Mouse (Mus musculus) hindbrain, postnatal 0 days (tissue): ENCODE measurements around the gene Kcnq1. TPM values are rescaled to one million over a fixed set of nuclear protein-coding genes. Genes with fewer than 3 reads are reported as not detected.

Experiments
- ATAC-seq: fragments of 200-750 bp; cut with Nextera tagmentation; 2 replicates; pipeline ENCODE4 v1.8.0; 2017; ENCODE audit warnings: mild to moderate bottlenecking, moderate TSS enrichment, moderate library complexity
- DNase-seq: peaks from one replicate; pipeline ENCODE4 v3.0.0-alpha.2; 2015; ENCODE audit warnings: low spot score
- H3K27ac ChIP-seq: fragments of 300-500 bp; sonication (generic); 2 replicates; pipeline ENCODE4 v1.5.1; 2014; ENCODE audit warnings: mild to moderate bottlenecking
- H3K27me3 ChIP-seq: fragments of 300-500 bp; sonication (generic); 2 replicates; pipeline ENCODE4 v1.6.1; 2014; ENCODE audit warnings: low read length, mixed read lengths; ENCODE audit not compliant: insufficient read depth
- H3K36me3 ChIP-seq: fragments of 300-500 bp; sonication (generic); 2 replicates; pipeline ENCODE4 v1.6.1; 2014; ENCODE audit warnings: low read length, mixed read lengths; ENCODE audit not compliant: insufficient read depth
- H3K4me1 ChIP-seq: fragments of 300-500 bp; sonication (generic); 2 replicates; pipeline ENCODE4 v1.6.1; 2014; ENCODE audit warnings: antibody characterized with exemption, low read length, mixed read lengths; ENCODE audit not compliant: insufficient read depth
- H3K4me2 ChIP-seq: fragments of 300-500 bp; sonication (generic); 2 replicates; pipeline ENCODE4 v1.6.1; 2014; ENCODE audit warnings: low read depth, mild to moderate bottlenecking, low read length, moderate library complexity, mixed read lengths
- H3K4me3 ChIP-seq: fragments of 300-500 bp; sonication (generic); 2 replicates; pipeline ENCODE4 v1.5.1; 2014; ENCODE audit warnings: low read length
- H3K9ac ChIP-seq: fragments of 300-500 bp; sonication (generic); replicated peaks from 2 replicates; pipeline ENCODE4 v1.6.1; 2014; ENCODE audit warnings: mild to moderate bottlenecking, low read length, moderate library complexity, mixed read lengths
- H3K9me3 ChIP-seq: fragments of 300-500 bp; sonication (generic); 2 replicates; pipeline ENCODE4 v1.6.1; 2016; ENCODE audit warnings: low read length, mixed read lengths
- CTCF ChIP-seq: IDR thresholded peaks from 2 replicates; pipeline ENCODE4 v1.5.1; 2016; ENCODE audit warnings: antibody characterized with exemption, control low read depth, low read depth
- WGBS: fragments of 180-500 bp; shearing (Covaris S2); extraction: QIAGEN DNeasy Blood & Tissue Kit; methylation state at CpG from one replicate; pipeline ENCODE4 v1.1.7; 2014; 5-methylcytosine and 5-hydroxymethylcytosine counted together
- polyA plus RNA-seq: library from polyadenylated mRNA; unstranded; fragments of >200 nt; fragmentation: Nextera tagmentation; extraction: Ambion mirVana; gene quantifications from 2 replicates; pipeline ENCODE4 v1.2.1, GENCODE M21; 2015
- total RNA-seq: library from RNA; depleted of rRNA; stranded (reverse); fragments of >200 nt; gene quantifications from 2 replicates; pipeline ENCODE4 v1.2.3, GENCODE M21; 2014

The Kcnq1 gene
- total and polyA plus RNA-seq, 2 experiments from 2014 or later, result 1.4 to 1.9 TPM

DNA sequence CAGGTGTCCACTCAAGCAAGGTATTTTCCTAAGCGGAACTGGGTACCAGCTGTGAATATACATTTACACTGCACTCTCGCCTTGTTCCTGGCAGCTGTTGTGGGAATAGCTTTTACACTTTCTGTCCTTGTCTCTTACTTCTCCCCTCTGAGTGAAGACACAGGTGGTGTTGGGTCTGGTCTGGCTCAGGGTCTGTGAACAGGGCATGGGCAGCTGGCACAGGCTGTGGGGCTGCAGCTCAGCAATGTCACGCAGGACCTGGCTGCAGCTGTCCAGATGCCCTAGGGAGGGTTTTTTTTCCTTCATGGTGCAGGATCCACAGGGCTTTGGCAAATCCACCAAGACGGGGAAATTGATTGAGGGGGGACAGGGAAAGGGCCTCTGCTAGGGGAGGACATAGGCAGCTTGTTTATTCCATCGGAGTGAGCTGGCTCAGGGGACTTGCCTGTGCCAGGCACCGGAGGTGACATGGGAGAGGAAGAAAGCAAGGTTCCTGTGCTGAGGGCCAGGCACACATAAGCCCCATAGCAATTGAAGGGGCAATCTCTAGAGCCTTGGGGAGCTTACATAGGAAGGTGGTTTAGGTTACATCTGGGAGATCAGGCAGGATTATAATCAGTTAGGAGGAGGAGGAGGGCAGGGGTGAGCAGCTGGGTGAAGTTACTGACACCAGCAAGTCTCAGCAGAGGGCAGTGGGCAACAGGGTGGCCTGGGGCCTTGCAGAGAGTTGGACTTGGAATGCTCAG is 147.1 kb downstream of the Kcnq1 start:
- ATAC-seq, result no peak
- H3K9ac ChIP-seq, result no peak overlapping the region
- WGBS, result 70% methylated on average over 6 of the region's 6 CpGs
- no peak overlapping the region for H3K4me2 ChIP-seq
- DNase-seq, result no peak
- H3K36me3 ChIP-seq, result no peaks in the 10 kb centered on the region
- H3K4me3 ChIP-seq, result no peak overlapping the region
- H3K27ac ChIP-seq, result no peak overlapping the region
- no peaks in the 10 kb centered on the region for H3K4me1 ChIP-seq
- TF ChIP-seq CTCF, result no peak
- peaks cover 12% of the 10 kb centered on the region; the same call in 1 of the 2 replicates for H3K9me3 ChIP-seq
- H3K27me3 ChIP-seq, result no peaks in the 10 kb centered on the region

DNA sequence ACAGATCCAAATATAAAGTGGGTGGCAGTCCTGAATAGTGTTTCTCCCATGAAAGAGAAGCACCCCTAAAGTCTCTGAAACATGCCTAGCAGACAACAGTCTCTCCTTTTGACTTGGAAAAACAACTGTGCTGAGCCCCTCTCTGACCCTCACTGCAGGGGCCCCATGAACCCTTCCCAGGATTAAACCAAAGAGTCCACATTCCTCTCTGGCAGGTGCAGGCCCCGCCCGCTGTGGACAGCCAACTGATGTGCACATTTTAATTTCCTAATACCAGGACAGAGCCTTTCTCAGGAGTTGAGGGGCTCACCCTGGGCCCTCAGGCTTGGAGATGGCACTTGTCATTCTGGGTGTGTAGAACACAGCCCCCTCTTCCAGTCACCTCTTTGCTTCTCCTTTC is 148.7 kb downstream of the Kcnq1 start:
- no peak overlapping the region for H3K4me3 ChIP-seq
- no peak overlapping the region for H3K4me2 ChIP-seq
- 95% methylated on average over 2 of the region's 2 CpGs for WGBS
- ATAC-seq (no peak), DNase-seq (no peak)
- no peak overlapping the region for H3K9ac ChIP-seq
- no peaks in the 10 kb centered on the region for H3K4me1 ChIP-seq
- no peak for TF ChIP-seq CTCF
- no peak overlapping the region for H3K27ac ChIP-seq
- no peaks in the 10 kb centered on the region for H3K36me3 ChIP-seq
- H3K9me3 ChIP-seq, result peaks cover 12% of the 10 kb centered on the region; the same call in 1 of the 2 replicates
- H3K27me3 ChIP-seq, result no peaks in the 10 kb centered on the region

DNA sequence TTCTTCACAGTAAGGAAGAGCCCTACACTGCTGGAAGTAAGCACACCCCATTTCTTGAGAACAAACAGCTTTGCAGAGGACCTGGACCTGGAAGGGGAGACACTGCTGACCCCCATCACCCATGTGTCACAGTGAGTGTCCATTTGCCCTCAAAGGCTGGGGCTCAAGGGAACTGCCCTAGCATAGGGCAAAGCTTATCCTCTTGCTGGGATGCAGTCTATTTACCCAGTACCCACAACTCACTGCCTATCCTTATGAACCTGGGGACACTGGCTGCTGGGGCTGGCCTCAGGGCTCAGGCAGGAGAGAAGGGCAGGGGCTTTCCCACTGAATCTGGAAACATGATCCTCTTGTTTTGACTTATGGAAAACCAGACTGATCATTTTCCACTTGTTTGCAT is 155.1 kb downstream of the Kcnq1 start:
- Histone ChIP-seq H3K4me1 (no peaks in the 10 kb centered on the region), H3K27ac (no peak overlapping the region), H3K27me3 (no peaks in the 10 kb centered on the region), H3K36me3 (no peaks in the 10 kb centered on the region), H3K4me3 (no peak overlapping the region), H3K9me3 (no peaks in the 10 kb centered on the region), H3K4me2 (no peak overlapping the region), H3K9ac (no peak overlapping the region)
- no peak for ATAC-seq
- no peak for TF ChIP-seq CTCF
- DNase-seq, result no peak

DNA sequence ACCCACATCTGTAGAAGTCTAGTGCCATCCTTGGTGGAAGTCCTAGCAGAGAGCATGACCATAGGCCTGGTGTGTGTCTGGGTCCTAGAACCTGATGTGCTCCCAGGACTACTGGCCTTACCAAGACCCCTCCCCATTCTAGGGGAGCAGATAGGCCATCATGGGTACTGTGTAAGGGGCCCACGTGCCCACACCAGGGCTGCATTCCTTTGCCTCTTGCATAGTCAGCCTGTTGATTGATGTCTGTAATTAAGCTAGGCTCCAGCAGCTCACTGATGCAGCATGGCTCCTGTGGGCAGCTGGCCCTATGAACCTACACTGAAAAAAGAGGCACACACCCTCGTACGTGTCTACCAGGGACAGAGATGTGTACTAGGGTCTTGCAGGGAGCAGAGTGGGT is 157.4 kb downstream of the Kcnq1 start:
- no peak for TF ChIP-seq CTCF
- no peak for ATAC-seq
- Histone ChIP-seq H3K27ac (no peak overlapping the region), H3K4me2 (no peak overlapping the region), H3K4me1 (no peaks in the 10 kb centered on the region), H3K27me3 (no peaks in the 10 kb centered on the region), H3K9me3 (no peaks in the 10 kb centered on the region), H3K36me3 (no peaks in the 10 kb centered on the region), H3K9ac (no peak overlapping the region), H3K4me3 (no peak overlapping the region)
- no peak for DNase-seq
- WGBS, result 54% methylated on average over 3 of the region's 3 CpGs

DNA sequence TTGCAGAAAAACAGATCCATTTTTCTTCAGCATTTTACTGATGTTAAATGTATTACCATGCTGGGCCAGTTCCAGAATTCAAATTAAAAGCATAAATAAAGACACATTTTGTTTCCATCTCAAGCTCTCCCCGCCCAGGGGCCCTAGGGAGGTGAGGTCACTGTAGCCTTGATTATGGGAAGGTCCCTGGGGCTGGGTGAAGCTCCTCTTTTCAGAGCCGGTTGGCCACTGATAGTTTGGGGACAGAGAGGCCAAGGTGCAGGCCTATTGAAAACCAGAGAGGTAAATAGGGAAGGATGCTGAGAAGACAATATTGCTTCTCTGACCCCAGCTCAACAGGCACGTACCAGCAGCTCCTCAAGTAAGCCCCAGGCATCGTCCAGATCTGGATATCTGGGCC is 157.8 kb downstream of the Kcnq1 start:
- Histone ChIP-seq H3K9me3 (no peaks in the 10 kb centered on the region), H3K9ac (no peak overlapping the region), H3K27me3 (no peaks in the 10 kb centered on the region), H3K4me3 (no peak overlapping the region), H3K4me2 (no peak overlapping the region), H3K4me1 (no peaks in the 10 kb centered on the region), H3K27ac (no peak overlapping the region), H3K36me3 (no peaks in the 10 kb centered on the region)
- no peak for DNase-seq
- TF ChIP-seq CTCF, result no peak
- 75% methylated on average over 4 of the region's 4 CpGs for WGBS
- ATAC-seq, result no peak

DNA sequence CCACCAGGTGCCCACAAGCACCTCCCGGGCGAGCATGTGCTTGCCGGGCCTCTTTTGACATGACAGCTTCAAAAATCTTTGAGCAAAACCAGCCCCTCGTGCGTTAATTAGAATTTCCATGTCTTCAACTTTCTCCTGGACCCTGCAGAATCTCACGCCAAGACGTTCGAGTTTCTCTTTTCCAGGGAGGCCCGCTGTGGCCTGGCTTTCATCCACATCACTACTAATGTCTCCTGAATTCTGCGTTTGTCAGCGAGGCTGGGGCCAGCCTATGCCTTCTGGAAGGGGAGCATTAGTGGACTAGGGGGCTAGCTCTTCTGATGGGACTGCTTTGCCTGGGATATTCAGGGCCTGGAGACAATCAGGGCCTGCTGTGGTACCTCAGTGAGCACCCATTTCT is 159.2 kb downstream of the Kcnq1 start:
- Histone ChIP-seq H3K27me3 (no peaks in the 10 kb centered on the region), H3K4me3 (no peak overlapping the region), H3K4me2 (no peak overlapping the region), H3K4me1 (no peaks in the 10 kb centered on the region), H3K9ac (no peak overlapping the region), H3K27ac (no peak overlapping the region), H3K36me3 (no peaks in the 10 kb centered on the region), H3K9me3 (no peaks in the 10 kb centered on the region)
- ATAC-seq (no peak), DNase-seq (no peak)
- no peak for TF ChIP-seq CTCF
- 73% methylated on average over 11 of the region's 11 CpGs for WGBS

DNA sequence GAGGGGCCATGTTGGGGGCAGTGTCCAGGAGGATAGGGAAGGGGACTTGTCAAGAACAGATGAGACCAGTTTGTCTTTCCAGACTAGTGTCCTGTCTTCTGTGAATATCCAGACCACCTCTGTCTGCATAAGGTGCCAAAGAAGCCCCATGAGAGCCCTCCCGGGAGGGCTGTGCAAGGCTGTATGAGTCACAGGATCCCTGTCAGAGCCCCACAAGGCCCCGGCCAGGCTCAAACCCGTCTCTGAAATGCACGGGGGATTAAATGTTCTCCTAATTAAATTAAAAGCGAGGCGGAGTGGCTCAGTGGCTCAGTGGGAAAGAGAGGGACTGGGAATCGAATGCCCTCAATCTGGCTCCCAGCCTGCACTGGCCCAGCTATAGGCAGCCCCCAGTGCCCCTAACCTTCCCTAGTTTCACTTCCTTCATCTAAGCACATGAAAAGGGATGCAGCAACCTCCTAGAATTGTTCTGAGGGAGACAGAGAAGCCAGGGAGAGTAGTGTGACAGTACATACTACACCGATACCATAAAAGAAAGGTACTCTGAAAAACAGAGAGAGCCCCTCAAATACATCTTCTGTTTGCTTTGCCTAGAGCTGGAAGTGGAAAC is 159.8 kb downstream of the Kcnq1 start:
- H3K36me3 ChIP-seq, result no peaks in the 10 kb centered on the region
- ATAC-seq, result no peak
- H3K4me2 ChIP-seq, result no peak overlapping the region
- H3K4me3 ChIP-seq, result no peak overlapping the region
- no peak overlapping the region for H3K27ac ChIP-seq
- H3K4me1 ChIP-seq, result no peaks in the 10 kb centered on the region
- WGBS, result 43% methylated on average over 8 of the region's 8 CpGs
- no peak for DNase-seq
- no peak overlapping the region for H3K9ac ChIP-seq
- no peaks in the 10 kb centered on the region for H3K9me3 ChIP-seq
- TF ChIP-seq CTCF, result no peak
- no peaks in the 10 kb centered on the region for H3K27me3 ChIP-seq
